Mouse (Mus musculus) spleen, postnatal 10 days (tissue): ENCODE data around the gene Slc43a3.

Experiments
- DNase-seq, 2 experiments: peaks; one replicate each; pipeline ENCODE4 v3.0.0; 2021 to 2022; ENCODE audit warnings: low spot score in 2 of 2

The Slc43a3 gene

DNA sequence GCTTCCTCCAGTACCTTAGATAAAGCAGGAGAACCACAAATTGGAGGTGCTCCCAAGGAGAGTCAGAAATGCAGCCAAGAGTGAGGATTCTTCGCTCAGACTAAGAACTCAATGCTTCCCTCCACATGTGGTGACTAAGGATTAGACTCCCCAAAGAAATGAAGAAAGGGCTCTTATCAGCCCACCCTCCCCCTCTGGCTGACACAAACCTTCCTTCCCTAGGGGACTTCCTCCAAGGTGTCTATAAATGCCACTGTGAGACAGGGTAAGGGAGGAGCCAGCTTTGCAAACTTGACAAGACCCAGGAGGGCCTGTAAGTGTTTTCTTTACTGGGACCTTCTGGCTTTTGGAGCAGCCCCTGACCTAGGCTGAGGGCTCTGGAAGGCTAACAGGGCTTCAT, 43.8 kb downstream of the Slc43a3 start, which contains the start of gene Prg2:
Gene Prg2, plus strand, starts transcription at position 274 of the 400 bp plus-strand sequence.
- peak in 1 of 2 experiments; percentile 6 for DNase-seq

DNA sequence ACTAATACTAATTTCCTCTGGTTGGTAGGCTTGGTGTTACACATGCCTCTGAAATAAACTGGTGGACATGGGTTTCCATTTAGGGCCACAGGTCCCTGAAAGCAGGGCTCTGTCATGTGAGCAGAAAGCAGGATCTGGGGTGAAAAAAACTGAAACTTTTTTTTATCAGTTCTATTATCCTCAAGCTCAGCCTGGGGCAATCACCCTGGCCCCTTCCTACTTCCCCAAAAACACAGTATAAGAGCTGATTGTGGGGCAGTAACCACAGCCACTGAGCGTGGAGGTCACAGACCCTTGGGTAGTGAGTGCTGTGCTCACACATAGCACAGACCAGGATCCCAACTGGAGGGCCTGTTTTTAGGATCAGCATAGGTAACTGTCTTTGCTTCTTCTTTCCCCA, 51.6 kb downstream of the Slc43a3 start, which contains the start of gene Prg3:
Gene Prg3, plus strand, starts transcription at position 286 of the 400 bp plus-strand sequence.
- DNase-seq, result peak in 1 of 2 experiments; percentile 5

DNA sequence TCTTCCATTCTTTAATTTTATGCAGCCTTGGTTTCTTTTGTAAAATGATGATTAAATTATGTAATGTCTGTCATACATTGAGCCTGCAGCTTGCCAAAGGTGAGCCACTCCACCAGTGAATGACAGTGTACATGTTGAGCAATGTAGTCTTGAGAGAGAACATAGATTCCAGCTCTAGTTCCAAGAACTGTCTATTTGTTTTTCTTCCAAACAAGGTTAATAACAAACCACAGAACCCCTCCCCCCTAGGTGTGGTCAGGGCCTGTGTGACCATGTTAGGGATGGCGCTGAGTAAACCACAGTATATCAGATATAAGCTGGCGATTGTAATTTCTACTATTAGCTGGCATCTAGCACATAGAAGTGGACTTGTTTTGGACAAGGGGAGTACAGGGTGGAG, 60.0 kb downstream of the Slc43a3 start:
- no peak for DNase-seq

DNA sequence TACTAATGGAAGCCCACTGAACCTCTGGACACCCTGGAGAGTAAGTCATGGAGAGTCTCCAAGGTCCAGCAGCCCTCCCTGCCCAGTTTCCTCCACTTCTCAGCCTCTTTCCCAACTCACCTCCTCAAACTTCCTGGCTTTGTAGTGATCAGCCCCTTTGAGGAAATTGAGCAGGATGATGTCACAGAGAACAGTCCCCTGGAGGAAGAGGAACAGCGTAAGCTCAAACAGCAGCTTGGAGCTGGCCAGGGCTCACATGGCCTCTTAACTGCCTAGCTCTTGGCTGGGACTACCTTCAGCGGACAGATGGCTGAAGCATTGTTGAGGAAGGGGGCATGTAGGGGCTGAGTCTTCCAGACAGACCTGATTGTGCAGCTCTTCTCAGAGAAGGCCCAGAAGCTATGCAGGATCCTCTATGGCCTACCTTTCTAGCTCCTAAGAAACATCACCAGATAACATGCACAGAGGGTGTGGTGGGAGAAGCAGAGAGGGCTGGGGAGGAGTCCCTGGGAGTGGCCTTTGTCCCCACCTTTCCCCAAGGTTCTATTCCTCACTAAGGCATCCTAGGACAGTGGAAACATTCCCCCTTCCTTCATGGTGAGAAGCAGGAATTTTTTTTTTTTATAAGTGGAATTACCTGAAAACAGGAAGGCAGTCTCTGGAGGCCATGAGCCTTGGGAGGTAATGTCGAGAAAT, 63.3 kb downstream of the Slc43a3 start:
- DNase-seq, result no peak

DNA sequence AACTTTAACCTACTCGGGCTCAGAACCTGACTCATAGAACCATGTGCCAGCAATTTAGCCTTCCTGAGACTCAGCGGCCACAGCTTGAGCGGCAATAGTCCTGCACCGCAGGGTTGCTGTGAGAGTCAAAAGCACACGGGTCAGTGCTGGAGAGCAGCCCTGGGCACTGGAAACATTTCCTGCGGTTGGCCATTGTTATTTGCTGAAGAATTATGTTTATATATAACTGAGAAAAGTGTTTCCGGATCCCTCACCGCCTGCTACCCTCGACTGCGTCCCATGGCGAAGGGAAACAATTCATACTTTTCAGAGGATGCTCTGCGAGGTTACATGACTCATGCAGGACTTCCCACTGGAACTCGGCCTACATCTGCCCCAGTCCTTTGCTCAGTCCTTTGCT, 65.1 kb downstream of the Slc43a3 start:
- no peak for DNase-seq

DNA sequence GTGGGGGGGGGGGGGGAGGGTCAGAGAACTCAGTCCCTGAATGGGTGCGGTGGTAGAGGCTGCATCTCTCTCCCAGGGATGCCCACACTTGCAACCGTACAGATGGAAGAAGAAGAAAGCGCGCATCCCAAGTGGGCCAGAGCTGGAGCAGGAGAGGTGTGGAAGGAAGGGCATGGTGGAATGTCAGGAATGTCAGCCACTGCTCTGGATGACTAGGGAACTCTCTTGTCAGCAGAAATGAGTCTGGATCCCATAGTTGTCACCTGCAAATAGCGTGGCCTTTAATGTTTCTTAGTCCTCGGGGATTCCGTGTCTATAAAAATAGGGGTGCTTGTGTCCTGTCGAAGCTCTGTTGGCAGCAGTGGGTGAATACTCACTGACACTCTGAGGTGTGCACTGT, 66.2 kb downstream of the Slc43a3 start:
- DNase-seq, result no peak

DNA sequence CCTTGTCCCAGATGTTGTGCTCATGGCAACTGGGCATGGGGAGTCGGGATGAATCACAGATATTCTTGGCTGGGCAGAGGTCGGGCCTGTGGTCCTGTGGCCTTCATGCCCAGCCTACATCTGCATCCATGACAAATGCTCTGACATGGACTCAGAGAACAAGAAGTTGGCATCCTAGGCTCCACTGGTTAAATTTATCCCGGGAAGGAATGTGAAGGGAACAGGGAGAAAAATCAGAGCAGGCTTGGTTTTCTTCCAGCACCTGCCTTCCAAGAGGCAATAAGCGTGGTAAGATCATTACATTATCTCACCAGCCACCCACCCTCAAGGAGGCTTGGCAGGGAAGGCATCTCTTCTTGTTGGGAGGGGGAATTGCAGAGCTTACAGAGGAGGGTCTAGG, 68.0 kb downstream of the Slc43a3 start:
- no peak for DNase-seq

DNA sequence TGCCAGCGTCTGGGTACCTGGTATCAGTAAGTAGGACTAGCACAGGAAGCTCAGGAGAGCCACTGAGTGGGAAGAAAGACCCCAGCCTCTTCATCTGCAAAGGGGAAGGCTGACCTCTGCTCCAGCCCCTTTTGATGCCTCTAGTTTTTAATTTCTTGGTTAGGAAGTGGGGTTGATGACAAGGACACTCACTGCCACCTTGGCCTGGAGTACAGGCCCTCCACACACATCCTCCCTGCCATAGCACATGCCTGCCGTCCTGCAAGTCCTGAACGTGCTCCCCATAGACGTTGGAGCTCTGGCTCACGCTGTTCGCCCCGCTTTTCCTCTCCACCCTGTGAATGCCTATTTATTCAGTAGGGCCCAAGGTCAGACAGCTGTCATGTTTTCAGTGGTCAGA, 70.2 kb downstream of the Slc43a3 start:
- DNase-seq, result no peak

DNA sequence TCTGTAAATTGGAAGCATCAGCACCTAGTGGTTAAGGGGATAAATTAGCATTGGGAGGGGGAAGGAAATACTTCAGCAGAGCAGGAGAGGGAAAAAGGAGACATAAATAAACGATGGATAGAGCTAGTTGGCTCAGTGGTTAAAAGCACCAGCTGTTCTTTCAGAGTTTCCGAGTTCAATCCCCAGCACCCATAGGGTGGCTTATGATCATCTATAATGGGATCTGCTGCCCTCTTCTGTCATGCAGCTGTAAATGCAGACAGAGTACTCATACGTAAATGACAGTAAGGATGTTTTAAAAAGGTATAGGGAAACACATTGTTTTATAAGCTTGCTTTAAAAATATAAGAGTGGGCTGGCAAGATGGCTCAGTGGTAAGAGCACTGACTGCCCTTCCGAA, 71.3 kb downstream of the Slc43a3 start:
- peak in 1 of 2 experiments; percentile 63 for DNase-seq
